Mouse (Mus musculus): ENCODE measurements around the gene Stab2. TPM values are rescaled to one million over a fixed set of nuclear protein-coding genes. Genes with fewer than 3 reads are reported as not detected.
A peak's percentile ranks its signal among the peaks of the same experiment; 100 is the strongest.

Stab2 gene
- total RNA-seq, 1 experiment from 2014 or later = 6.3 TPM

DNA sequence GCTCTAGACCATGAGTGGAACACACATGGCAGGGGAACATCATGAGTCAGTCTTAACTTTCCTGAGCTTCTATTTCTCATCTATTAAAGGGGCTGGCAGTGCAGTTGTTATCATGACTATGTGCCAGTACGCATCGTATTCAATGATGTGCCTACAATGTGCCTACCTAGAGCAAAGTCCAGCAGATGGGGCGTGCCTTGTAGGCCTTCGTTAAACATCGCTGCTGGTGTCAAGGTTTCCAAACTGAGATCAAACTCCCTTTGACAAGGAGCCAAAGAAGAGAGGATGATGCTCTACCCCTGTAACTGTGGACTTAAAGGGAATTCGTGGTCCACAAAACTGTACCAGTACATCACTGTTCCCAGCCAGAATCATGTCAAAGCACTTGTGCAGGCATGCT lies 145.3 kb downstream of the Stab2 start:
- no peak for ATAC-seq (replicated peaks in 1 of 2; ENCODE audit: insufficient read depth in 1 of 2, low FRiP score in 2 of 2, low TSS enrichment in 1 of 2, low read depth in 1 of 2, poor library complexity in 2 of 2, severe bottlenecking in 2 of 2)

DNA sequence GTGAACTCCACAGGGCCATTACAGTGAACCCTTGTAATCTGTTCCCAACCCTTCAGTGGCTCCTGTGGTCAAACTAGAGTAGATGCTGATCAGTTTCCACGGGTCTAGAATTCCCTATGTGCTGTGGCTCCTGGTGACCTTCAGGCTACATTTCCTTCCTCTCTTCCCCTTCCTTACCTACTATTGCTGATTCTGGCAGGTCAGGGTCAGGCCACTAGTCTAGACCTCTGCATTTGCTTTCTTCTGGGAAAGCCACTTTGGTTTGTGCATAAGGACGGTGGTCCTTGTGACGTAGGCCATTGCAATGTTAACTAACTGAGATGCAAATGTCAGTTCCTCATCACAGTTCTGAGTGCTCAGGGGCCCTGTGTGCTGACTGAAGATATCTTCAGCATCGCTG lies 147.4 kb downstream of the Stab2 start:
- ATAC-seq (replicated peaks in 1 of 2; ENCODE audit: insufficient read depth in 1 of 2, low FRiP score in 2 of 2, low TSS enrichment in 1 of 2, low read depth in 1 of 2, poor library complexity in 2 of 2, severe bottlenecking in 2 of 2) = no peak

DNA sequence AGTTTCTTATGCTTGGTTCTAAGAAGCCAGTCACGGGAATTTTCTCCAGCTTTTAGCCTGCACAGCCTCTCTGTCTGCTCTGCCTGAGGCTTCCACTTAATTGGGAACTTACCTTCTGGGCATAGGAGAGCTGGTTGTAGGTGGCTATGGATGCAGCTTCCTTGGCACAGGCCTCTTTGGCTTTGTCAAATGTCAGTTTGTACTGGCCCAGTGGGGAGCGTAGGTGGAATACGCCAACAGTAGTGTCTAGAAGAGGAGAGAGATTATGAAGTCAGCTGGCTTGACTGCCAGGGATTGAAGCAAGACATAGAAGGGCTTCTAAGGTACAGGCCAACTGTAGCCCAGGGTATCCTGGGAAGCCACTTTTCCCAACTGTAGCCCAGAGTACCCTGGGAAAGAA lies 154.4 kb downstream of the Stab2 start:
- no peak for ATAC-seq (replicated peaks in 1 of 2; ENCODE audit: insufficient read depth in 1 of 2, low FRiP score in 2 of 2, low TSS enrichment in 1 of 2, low read depth in 1 of 2, poor library complexity in 2 of 2, severe bottlenecking in 2 of 2)

DNA sequence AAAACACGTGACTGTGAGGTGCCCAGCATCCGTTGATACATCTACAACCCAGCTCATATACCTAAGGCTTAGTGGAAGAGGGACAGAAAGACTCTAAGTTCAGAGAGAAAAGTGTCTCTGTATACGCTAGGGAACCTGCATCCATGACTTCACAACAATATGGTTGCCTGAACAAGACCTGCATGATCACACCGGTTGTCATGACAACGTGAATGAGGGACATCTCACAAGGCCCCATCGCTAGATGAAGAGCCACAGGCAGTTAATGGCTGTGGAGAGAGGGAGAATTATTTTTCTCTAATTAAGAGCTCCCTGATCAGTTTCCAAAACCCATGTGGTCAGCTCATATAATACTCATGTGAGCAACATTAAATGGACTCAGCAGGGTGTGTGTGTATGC lies 155.7 kb downstream of the Stab2 start:
- no peak for ATAC-seq (replicated peaks in 1 of 2; ENCODE audit: insufficient read depth in 1 of 2, low FRiP score in 2 of 2, low TSS enrichment in 1 of 2, low read depth in 1 of 2, poor library complexity in 2 of 2, severe bottlenecking in 2 of 2)

DNA sequence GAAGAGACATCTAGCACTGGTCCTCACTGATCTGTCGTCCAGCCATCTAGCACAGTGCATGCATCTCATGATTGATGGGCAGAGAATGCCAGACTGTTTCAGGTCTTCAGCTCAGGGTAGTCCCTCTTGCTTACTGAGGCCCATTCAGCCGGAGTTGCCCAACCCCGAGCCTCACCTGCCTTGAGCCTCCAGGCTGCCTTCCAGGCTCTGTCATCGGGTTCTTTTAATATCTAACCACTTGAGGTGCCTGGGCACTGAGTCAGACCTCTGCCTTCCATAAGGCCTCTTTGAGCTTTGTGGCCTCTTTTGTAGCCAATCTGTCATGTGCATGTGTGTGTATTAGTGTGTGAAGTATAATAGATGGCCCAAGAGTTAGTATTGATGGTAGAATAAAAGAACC lies 158.3 kb downstream of the Stab2 start:
- ATAC-seq (replicated peaks in 1 of 2; ENCODE audit: insufficient read depth in 1 of 2, low FRiP score in 2 of 2, low TSS enrichment in 1 of 2, low read depth in 1 of 2, poor library complexity in 2 of 2, severe bottlenecking in 2 of 2) = no peak

DNA sequence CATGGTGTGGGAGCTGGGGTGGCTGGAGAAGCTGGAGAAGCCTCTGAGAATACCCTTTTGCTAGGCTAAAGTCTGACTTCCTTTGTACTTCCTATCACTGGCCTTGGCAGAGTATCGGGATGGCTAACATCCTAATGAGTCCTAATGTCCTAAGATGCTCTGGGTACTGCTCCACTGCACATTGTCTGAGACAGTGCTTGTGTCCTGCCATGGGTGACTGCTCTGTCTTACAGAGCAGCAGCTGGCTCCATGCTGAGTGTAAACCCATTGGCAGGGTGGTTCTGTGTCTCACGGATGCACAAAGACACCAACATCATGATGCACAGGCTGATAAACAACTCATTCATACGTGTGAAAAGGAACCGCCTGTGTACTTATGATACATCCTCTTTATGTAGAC lies 158.7 kb downstream of the Stab2 start:
- ATAC-seq (replicated peaks in 1 of 2; ENCODE audit: insufficient read depth in 1 of 2, low FRiP score in 2 of 2, low TSS enrichment in 1 of 2, low read depth in 1 of 2, poor library complexity in 2 of 2, severe bottlenecking in 2 of 2) = no peak

DNA sequence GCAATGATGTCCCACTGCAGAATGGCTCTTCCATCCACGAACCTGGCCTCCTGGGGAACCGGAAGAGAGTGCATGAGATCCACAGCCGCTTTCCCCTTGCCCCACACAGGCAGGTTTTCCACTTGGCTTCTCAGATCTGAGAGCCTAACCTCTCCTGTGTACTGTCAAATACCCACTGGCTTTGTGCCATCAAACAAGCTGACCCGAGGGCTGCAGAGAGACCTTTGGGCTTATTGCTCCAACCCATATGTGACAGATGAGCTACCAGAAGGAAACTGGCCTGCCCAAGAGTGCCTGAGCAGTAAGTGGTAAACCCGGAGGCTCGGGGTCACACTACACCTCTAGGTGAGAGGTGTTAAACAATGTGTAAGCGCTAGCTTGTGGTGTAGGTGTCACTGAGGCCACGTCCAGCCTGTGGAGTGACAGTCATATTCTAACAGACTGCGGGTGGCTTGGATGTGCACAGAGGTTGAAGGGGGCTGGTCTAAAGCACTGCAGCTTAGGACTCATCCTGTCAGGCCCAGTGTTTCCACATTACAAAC lies 160.8 kb downstream of the Stab2 start:
- ATAC-seq (replicated peaks in 1 of 2; ENCODE audit: insufficient read depth in 1 of 2, low FRiP score in 2 of 2, low TSS enrichment in 1 of 2, low read depth in 1 of 2, poor library complexity in 2 of 2, severe bottlenecking in 2 of 2) = no peak

DNA sequence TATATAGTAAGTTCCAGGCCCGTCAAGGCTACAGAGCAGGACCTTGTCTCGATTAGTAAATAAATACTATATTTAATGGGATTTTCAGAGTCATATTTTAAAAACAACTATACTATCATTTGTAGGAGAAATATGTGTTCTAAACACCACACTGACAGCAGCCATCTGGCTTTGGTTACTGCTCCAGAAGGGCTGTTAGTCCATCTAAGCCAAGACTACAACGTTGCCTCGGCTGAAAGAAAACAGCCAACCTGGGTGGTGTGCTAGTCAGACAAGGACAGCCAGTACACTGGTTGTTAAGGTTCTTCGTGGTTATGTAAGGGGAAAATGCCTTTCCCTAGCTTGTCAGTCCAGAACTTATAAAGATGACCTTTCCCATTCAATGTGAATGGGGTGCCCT lies 165.2 kb downstream of the Stab2 start:
- no peak for ATAC-seq (replicated peaks in 1 of 2; ENCODE audit: insufficient read depth in 1 of 2, low FRiP score in 2 of 2, low TSS enrichment in 1 of 2, low read depth in 1 of 2, poor library complexity in 2 of 2, severe bottlenecking in 2 of 2)

DNA sequence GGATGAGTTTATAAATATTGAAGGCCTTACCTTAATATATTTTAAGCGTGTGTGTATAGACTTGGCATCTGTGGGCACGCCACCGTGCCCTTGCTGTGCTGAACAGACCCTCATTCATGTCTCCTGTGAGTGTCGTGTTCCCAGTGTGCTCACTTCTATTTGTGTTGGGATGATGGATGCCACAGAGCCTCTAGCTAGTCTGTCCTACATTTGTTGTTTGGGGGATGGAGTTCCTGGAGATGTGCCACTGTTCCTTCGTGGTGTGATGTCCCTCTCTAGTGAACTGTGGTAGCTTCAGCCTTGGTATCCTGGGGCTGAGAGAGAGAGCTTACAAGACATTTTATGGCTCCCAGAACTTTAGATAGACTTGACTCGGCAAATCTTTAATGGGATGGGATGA lies 169.0 kb downstream of the Stab2 start:
- no peak for ATAC-seq (replicated peaks in 1 of 2; ENCODE audit: insufficient read depth in 1 of 2, low FRiP score in 2 of 2, low TSS enrichment in 1 of 2, low read depth in 1 of 2, poor library complexity in 2 of 2, severe bottlenecking in 2 of 2)

DNA sequence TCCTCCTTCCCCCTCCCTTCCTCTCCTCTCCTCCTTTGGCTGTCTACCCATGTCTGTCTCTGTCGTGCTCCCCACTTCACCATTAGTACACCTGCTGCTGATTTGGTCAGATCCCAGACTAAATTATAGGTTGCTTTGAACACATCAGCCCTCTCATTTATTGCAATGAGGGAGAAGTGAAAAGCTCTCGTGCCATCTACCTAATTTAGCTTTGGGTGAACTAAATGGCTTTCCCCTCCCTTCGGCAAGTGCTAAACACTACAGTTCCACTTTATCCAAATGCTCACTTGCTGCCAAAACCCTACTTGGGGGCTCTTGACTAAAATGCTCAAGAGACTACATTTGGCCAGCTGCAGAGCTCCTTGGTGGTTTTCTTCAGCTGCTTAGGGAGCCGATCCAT lies 171.0 kb downstream of the Stab2 start:
- no peak for ATAC-seq (replicated peaks in 1 of 2; ENCODE audit: insufficient read depth in 1 of 2, low FRiP score in 2 of 2, low TSS enrichment in 1 of 2, low read depth in 1 of 2, poor library complexity in 2 of 2, severe bottlenecking in 2 of 2)

DNA sequence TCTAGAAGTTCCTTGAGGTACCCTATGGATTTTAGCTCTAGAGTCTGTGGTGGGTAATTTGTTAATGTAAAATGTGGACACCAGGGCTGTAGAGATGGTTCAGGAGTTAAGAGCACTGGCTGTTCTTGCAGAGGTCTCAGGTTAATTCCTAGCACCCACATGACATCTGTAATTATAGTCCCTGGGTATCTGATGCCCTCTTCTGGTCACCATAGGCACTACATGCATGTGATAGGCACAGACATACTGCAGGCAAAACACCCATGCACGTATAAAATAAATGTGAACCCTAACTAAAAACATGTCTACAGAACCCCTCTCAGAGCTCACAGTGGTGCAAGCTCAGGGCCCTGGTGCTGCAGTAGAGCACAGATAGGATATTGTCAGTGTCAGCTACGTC lies 178.3 kb downstream of the Stab2 start:
- no peak for ATAC-seq (replicated peaks in 1 of 2; ENCODE audit: insufficient read depth in 1 of 2, low FRiP score in 2 of 2, low TSS enrichment in 1 of 2, low read depth in 1 of 2, poor library complexity in 2 of 2, severe bottlenecking in 2 of 2)

DNA sequence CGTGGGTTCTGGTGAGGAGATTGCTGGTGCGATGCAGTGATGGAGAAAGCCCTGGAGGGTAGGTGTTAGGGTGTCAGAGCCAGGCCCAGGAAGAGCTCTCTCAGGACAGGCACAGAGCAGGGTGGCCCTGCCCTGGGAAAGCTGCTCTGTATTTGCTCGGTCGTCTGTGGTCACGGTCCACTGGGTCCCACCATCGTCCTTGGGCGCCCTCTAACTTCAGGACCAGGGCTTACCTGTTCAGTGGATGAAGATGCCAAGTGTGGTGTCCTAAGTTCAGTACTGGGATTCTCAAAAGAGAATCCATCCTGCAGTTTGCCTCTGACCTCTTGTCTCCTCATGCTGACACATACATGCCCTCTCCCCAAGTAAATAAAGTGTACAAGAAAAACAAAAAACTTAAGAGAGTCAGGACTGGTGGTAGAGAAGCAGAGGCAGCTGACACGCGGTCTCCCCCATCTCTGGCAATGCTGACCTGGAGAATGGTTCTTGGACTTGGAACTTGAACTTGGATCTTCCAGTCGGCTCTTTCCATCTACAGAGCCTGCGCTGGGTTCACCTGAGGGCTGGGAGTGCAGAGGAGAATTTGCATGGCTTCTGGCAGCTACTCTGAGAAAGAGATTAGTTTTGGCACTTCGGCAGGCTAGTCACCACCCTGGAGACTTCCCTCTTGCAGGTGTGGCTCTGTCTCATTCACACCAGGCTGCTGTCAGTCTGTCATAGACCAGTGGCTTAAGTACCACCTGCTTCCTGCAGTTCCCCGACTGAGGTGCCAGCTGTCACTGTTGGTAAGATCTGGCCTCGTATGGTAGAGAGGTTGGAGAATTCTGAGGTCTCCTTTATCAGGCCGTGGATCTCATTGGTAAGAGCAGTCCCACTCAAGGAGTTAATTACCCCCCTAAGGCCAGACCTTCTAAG lies 179.3 kb downstream of the Stab2 start:
- ATAC-seq (replicated peaks in 1 of 2; ENCODE audit: insufficient read depth in 1 of 2, low FRiP score in 2 of 2, low TSS enrichment in 1 of 2, low read depth in 1 of 2, poor library complexity in 2 of 2, severe bottlenecking in 2 of 2) = peak; percentile 63 to 71

DNA sequence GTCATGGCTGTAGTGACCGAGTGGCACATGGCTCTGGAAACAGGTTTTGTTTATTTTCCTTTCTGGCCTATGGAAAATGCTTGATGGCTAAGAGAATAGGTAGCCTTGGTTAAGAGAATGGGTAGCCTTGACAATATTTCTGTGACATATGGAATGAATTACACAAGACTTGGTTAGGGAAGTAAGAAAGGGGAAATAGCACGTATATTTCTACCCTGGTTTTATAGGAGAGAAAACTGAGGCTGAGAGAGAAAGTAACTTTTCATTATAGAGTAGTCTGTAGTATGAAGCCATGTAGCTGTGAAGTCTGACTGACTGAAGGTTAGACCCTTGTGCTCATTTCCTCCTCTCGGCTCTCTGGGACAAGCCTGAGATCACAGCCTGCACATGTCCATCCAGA lies 180.9 kb downstream of the Stab2 start:
- ATAC-seq (replicated peaks in 1 of 2; ENCODE audit: insufficient read depth in 1 of 2, low FRiP score in 2 of 2, low TSS enrichment in 1 of 2, low read depth in 1 of 2, poor library complexity in 2 of 2, severe bottlenecking in 2 of 2) = no peak

DNA sequence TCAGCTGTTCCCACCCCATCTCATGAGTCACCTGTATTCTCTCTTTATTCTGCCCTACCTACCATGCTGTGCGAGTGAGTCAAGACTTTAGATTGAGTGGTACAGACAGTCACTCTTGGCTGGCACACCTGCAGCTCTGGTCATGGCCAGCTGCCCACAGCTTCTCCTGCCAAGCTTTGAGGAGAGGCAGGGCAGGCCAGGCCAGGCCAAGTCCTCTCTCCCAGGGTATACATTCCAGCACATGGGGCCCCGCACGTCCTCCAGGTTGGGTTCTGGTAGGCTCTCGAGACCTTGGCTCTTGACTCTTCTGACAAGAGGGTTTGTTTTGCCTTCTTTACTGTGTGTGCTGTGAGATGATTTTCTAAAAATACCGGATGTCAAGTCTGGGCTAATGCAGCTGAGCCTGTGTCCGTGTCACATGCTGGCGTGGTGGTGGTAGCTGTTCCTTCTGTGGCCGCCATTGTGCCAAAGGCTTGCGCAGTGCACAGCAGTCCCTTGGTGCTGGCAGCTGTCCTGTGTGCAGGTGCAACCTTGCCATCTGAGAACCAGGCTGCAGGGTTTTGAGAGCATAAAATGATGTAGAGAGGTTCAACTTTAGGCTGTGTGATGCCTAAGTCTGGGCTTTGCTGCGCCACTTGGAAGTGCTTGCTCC lies 181.8 kb downstream of the Stab2 start:
- no peak for ATAC-seq (replicated peaks in 1 of 2; ENCODE audit: insufficient read depth in 1 of 2, low FRiP score in 2 of 2, low TSS enrichment in 1 of 2, low read depth in 1 of 2, poor library complexity in 2 of 2, severe bottlenecking in 2 of 2)

DNA sequence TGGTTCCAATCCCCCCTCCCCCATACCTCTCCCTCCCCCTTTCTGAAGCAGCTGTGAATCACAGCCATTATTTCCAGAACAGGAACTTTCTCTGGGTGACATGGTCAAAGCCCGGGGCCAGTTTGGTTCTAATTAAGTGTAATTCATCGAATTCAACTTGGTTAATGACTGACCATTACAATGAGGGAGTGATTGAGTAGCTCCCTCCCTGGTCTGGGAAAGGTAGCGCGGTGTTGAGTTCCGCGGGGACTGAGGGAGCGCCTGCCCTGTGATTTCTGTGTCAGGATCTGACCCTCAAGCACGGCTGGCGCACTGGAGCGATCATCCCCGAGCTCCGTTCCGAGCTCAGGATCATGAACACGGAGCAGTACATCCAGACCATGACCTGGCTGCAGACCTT lies 183.0 kb downstream of the Stab2 start:
- no peak for ATAC-seq (replicated peaks in 1 of 2; ENCODE audit: insufficient read depth in 1 of 2, low FRiP score in 2 of 2, low TSS enrichment in 1 of 2, low read depth in 1 of 2, poor library complexity in 2 of 2, severe bottlenecking in 2 of 2)

DNA sequence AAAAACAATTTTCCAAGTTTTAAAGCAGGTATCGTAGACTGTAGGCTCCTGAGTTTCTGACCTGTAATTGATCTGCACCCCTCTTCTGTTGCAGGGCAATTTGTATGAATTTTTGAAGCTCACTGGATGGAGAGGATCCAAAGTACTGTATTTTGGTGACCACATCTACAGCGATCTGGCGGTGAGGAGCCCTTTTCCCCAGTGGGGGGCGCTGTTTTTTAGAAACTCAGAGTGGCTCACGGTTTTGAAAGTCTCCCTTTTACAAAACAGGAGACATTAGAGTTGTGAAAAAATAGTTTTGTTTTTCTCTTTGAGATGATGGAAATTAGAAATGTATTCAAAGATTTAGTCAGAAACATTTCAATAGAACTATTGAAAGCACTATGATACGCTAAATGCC lies 183.7 kb downstream of the Stab2 start:
- ATAC-seq (replicated peaks in 1 of 2; ENCODE audit: insufficient read depth in 1 of 2, low FRiP score in 2 of 2, low TSS enrichment in 1 of 2, low read depth in 1 of 2, poor library complexity in 2 of 2, severe bottlenecking in 2 of 2) = no peak

DNA sequence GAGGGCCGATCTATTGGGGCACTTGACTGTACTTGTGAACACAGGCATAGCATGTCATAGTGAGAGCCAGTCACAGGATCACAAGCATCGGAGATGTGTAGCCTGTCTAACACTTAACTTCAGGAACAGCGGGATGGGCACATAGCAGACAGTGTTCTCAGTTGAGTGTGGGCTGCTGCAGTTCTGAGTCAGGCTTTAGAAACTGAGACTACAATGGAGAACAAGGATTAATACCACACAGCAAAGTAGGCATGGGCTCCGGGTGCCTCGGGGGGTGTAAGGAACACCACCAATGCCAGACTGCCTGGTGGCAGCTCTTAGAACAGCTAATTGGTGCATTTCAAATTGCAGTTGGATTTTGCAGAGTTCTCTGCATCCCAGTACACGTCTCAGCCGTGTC lies 186.8 kb downstream of the Stab2 start:
- no peak for ATAC-seq (replicated peaks in 1 of 2; ENCODE audit: insufficient read depth in 1 of 2, low FRiP score in 2 of 2, low TSS enrichment in 1 of 2, low read depth in 1 of 2, poor library complexity in 2 of 2, severe bottlenecking in 2 of 2)

DNA sequence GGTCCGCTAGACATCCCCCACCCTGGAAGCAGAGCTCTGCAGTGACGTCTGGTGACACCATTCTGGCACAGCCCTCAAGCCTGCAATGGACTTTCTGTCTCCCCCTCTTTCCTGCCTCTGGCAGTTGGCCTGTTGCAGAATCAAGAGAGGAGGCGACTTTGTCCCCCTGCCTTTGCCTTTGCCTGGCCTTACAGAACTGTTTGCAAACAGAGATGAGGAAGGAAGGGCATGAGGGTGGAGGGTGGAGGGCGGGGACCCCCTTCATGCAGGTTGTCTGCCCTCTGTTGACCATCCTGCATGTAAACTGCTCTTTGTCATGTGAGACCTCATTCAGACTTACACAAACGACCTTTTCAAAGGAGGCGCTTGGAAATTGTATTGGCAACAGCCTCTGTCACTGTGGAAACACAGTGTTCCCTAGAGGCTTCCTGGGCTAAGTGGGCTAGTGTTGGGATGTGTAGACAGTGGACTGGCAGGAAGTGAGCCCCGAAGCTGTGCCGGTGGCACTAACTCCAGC lies 188.1 kb downstream of the Stab2 start:
- peak; percentile 13 to 34; a peak in 3 of 4 replicates for ATAC-seq (replicated peaks in 1 of 2; ENCODE audit: insufficient read depth in 1 of 2, low FRiP score in 2 of 2, low TSS enrichment in 1 of 2, low read depth in 1 of 2, poor library complexity in 2 of 2, severe bottlenecking in 2 of 2)
